9 mouse cellular contexts compared by ENCODE assay signal in the genomic region with DNA sequence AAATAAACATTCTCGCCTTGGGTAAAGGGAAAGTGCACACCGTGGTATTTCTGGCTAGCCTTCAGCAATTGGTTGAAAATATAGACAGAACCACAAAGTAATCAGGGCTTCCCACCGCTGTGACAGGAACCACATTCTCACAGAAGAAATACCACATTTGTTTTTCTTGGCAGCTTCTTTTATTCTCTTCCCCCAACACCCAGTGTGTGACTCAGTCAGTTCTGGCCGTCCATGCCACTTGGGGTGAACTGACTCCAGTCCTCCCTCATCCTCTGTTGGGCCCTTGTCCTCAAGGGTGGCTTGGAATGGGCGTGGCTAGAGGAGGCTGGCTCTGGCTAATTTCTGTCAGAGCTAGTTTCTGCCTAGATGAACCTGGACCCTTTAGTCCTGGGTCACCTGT. TPM values are rescaled to one million over a fixed set of nuclear protein-coding genes. Genes with fewer than 3 reads are reported as not detected.
DNase-seq lines count a peak whose midpoint lies in the region; ATAC-seq and TF ChIP-seq lines count a peak whose summit lies in the region.
"Had no signal": no experiment of that assay in that cellular context is flagged by ENCODE, and none has a peak within 500 bp of the region (broad histone marks: within the 10 kb centered on the region; RNA-seq: fewer than 3 reads in every experiment).

No protein-coding gene starts in this region.

- no peak for ATAC-seq in kidney, postnatal 0 days (replicated peaks; ENCODE audit: low FRiP score, low read depth)
- ATAC-seq in embryonic facial prominence, embryonic 15.5 days (ENCODE audit: insufficient number of reproducible peaks, low FRiP score, low TSS enrichment, low read depth) = peak; percentile 69; the same call in 1 of the 2 replicates
- peak; percentile 69 for ATAC-seq in stomach, embryonic 16.5 days (ENCODE audit: insufficient read depth, low FRiP score)
- ATAC-seq in forebrain, postnatal 0 days = no peak
- no peak for ATAC-seq in midbrain, embryonic 15.5 days (replicated peaks)
- ATAC-seq: forebrain, embryonic 15.5 days had no signal

- H3K36me3 ChIP-seq in kidney, postnatal 0 days (ENCODE audit: insufficient read depth, low read length) = no peaks in the 10 kb centered on the region
- no peaks in the 10 kb centered on the region for H3K36me3 ChIP-seq in embryonic facial prominence, embryonic 15.5 days
- no peaks in the 10 kb centered on the region for H3K36me3 ChIP-seq in stomach, embryonic 16.5 days (ENCODE audit: control insufficient read depth, insufficient read depth, low read length)
- no peaks in the 10 kb centered on the region for H3K36me3 ChIP-seq in forebrain, postnatal 0 days (ENCODE audit: insufficient read depth)
- H3K36me3 ChIP-seq in midbrain, embryonic 15.5 days (replicated peaks) = no peaks in the 10 kb centered on the region
- H3K36me3 ChIP-seq: forebrain, embryonic 15.5 days had no signal

- 45% methylated on average over 5 of the region's 5 CpGs for WGBS in kidney, postnatal 0 days
- 41% methylated on average over 5 of the region's 5 CpGs for WGBS in embryonic facial prominence, embryonic 15.5 days
- WGBS in stomach, embryonic 16.5 days = 39% methylated on average over 5 of the region's 5 CpGs
- 59% methylated on average over 5 of the region's 5 CpGs for WGBS in forebrain, postnatal 0 days
- 66% methylated on average over 5 of the region's 5 CpGs for WGBS in midbrain, embryonic 15.5 days

- no peaks in the 10 kb centered on the region for H3K4me1 ChIP-seq in kidney, postnatal 0 days (replicated peaks; ENCODE audit: insufficient read depth, low read length)
- H3K4me1 ChIP-seq in embryonic facial prominence, embryonic 15.5 days = 0 out of 2 replicates have a peak, but pooled peaks cover 4% of the 10 kb centered on the region
- H3K4me1 ChIP-seq in stomach, embryonic 16.5 days (ENCODE audit: control insufficient read depth, insufficient read depth, low read length) = peaks cover 5% of the 10 kb centered on the region
- no peaks in the 10 kb centered on the region for H3K4me1 ChIP-seq in forebrain, postnatal 0 days (ENCODE audit: insufficient read depth)
- no peaks in the 10 kb centered on the region for H3K4me1 ChIP-seq in midbrain, embryonic 15.5 days
- H3K4me1 ChIP-seq: forebrain, embryonic 15.5 days had no signal

- no peak overlapping the region for H3K9ac ChIP-seq in kidney, postnatal 0 days (ENCODE audit: low read depth, low read length)
- H3K9ac ChIP-seq in embryonic facial prominence, embryonic 15.5 days = no peak overlapping the region
- H3K9ac ChIP-seq in stomach, embryonic 16.5 days (ENCODE audit: low read length) = 0 out of 2 replicates have a peak overlapping the region, but pooled peaks have one; percentile 17
- no peak overlapping the region for H3K9ac ChIP-seq in forebrain, postnatal 0 days
- no peak overlapping the region for H3K9ac ChIP-seq in midbrain, embryonic 15.5 days
- H3K9ac ChIP-seq: forebrain, embryonic 15.5 days had no signal

- TF ChIP-seq CTCF in kidney, postnatal 0 days (IDR thresholded peaks at IDR 0.05; ENCODE audit: low read depth) = no peak
- no peak for TF ChIP-seq CTCF in forebrain, postnatal 0 days (IDR thresholded peaks at IDR 0.05; ENCODE audit: low read depth)

- H3K27me3 ChIP-seq in kidney, postnatal 0 days (ENCODE audit: insufficient read depth, low read length) = no peaks in the 10 kb centered on the region
- H3K27me3 ChIP-seq in embryonic facial prominence, embryonic 15.5 days = no peaks in the 10 kb centered on the region
- no peaks in the 10 kb centered on the region for H3K27me3 ChIP-seq in stomach, embryonic 16.5 days (ENCODE audit: control insufficient read depth, insufficient read depth, low read length)
- no peaks in the 10 kb centered on the region for H3K27me3 ChIP-seq in forebrain, postnatal 0 days (ENCODE audit: insufficient read depth, low read length)
- H3K27me3 ChIP-seq in midbrain, embryonic 15.5 days (replicated peaks) = no peaks in the 10 kb centered on the region
- H3K27me3 ChIP-seq: forebrain, embryonic 15.5 days had no signal

- H3K27ac ChIP-seq in kidney, postnatal 0 days = no peak overlapping the region
- no peak overlapping the region for H3K27ac ChIP-seq in embryonic facial prominence, embryonic 15.5 days (replicated peaks)
- H3K27ac ChIP-seq in stomach, embryonic 16.5 days (ENCODE audit: low read length) = no peak overlapping the region
- no peak overlapping the region for H3K27ac ChIP-seq in forebrain, postnatal 0 days (ENCODE audit: low read depth, low read length)
- no peak overlapping the region for H3K27ac ChIP-seq in midbrain, embryonic 15.5 days
- H3K27ac ChIP-seq: forebrain, embryonic 15.5 days had no signal

- H3K4me3 ChIP-seq in kidney, postnatal 0 days (replicated peaks; ENCODE audit: low read depth, low read length) = no peak overlapping the region
- no peak overlapping the region for H3K4me3 ChIP-seq in embryonic facial prominence, embryonic 15.5 days (replicated peaks)
- no peak overlapping the region for H3K4me3 ChIP-seq in stomach, embryonic 16.5 days (replicated peaks; ENCODE audit: low read length)
- no peak overlapping the region for H3K4me3 ChIP-seq in forebrain, postnatal 0 days (ENCODE audit: low read depth, low read length)
- no peak overlapping the region for H3K4me3 ChIP-seq in midbrain, embryonic 15.5 days
- H3K4me3 ChIP-seq: forebrain, embryonic 15.5 days had no signal

- peak; percentile 54 for DNase-seq in kidney, postnatal 0 days (ENCODE audit: low spot score)
- no peak for DNase-seq in kidney, adult 18-20 months
- DNase-seq in heart, postnatal 4 days = peak; percentile 12
- no peak for DNase-seq in embryo, embryonic 9.5 days (ENCODE audit: extremely low spot score)
- DNase-seq in forebrain, postnatal 0 days = no peak

- no peaks in the 10 kb centered on the region for H3K9me3 ChIP-seq in kidney, postnatal 0 days (replicated peaks; ENCODE audit: low read length)
- no peaks in the 10 kb centered on the region for H3K9me3 ChIP-seq in embryonic facial prominence, embryonic 15.5 days (replicated peaks)
- H3K9me3 ChIP-seq in stomach, embryonic 16.5 days (replicated peaks; ENCODE audit: control insufficient read depth, low read length) = no peaks in the 10 kb centered on the region
- H3K9me3 ChIP-seq in forebrain, postnatal 0 days (ENCODE audit: low read length) = no peaks in the 10 kb centered on the region
- no peaks in the 10 kb centered on the region for H3K9me3 ChIP-seq in midbrain, embryonic 15.5 days
- H3K9me3 ChIP-seq: forebrain, embryonic 15.5 days had no signal

- no peak overlapping the region for H3K4me2 ChIP-seq in kidney, postnatal 0 days (ENCODE audit: low read length)
- no peak overlapping the region for H3K4me2 ChIP-seq in embryonic facial prominence, embryonic 15.5 days (replicated peaks)
- no peak overlapping the region for H3K4me2 ChIP-seq in stomach, embryonic 16.5 days (ENCODE audit: low read depth, low read length)
- no peak overlapping the region for H3K4me2 ChIP-seq in forebrain, postnatal 0 days (ENCODE audit: low read depth)
- no peak overlapping the region for H3K4me2 ChIP-seq in midbrain, embryonic 15.5 days
- H3K4me2 ChIP-seq: forebrain, embryonic 15.5 days had no signal

RNA-seq across cellular contexts. Expression of a gene that starts 14.6 kb away (rescaled TPM):
- 17.2 and 18.1 TPM in 2 replicates for polyA plus RNA-seq in kidney, postnatal 0 days (2015; fragmentation: Nextera tagmentation; extraction: Ambion mirVana)
- 14.3 and 14.6 TPM in 2 replicates for polyA plus RNA-seq in embryonic facial prominence, embryonic 15.5 days (2015; fragmentation: Nextera tagmentation; extraction: Ambion mirVana)
- 10 to 100 TPM; 26.3 to 28.0 TPM for total RNA-seq in heart, postnatal 4 days (2021)
- 18.7 and 20.2 TPM in 2 replicates for polyA plus RNA-seq in stomach, embryonic 16.5 days (2015; fragmentation: Nextera tagmentation; extraction: Ambion mirVana)
- 73.8 and 86.0 TPM in 2 replicates for total RNA-seq in forebrain, postnatal 0 days (2014; rRNA removed)
- 45.1 and 47.0 TPM in 2 replicates for polyA plus RNA-seq in forebrain, postnatal 0 days (2015; fragmentation: Nextera tagmentation; extraction: Ambion mirVana)
- polyA plus RNA-seq in midbrain, embryonic 15.5 days (2015; fragmentation: Nextera tagmentation; extraction: Ambion mirVana) = 30.8 and 30.9 TPM in 2 replicates

RNA-seq across cellular contexts. Expression of a gene that starts 30.0 kb away (rescaled TPM):
- polyA plus RNA-seq in kidney, postnatal 0 days (2015; fragmentation: Nextera tagmentation; extraction: Ambion mirVana) = 2.3 and 2.8 TPM in 2 replicates
- polyA plus RNA-seq in embryonic facial prominence, embryonic 15.5 days (2015; fragmentation: Nextera tagmentation; extraction: Ambion mirVana) = 2.4 and 2.8 TPM in 2 replicates
- 1 to 10 TPM; 5.7 to 6.1 TPM for total RNA-seq in heart, postnatal 4 days (2021)
- polyA plus RNA-seq in stomach, embryonic 16.5 days (2015; fragmentation: Nextera tagmentation; extraction: Ambion mirVana) = 0.95 and 1.4 TPM in 2 replicates
- 19.2 and 22.4 TPM in 2 replicates for total RNA-seq in forebrain, postnatal 0 days (2014; rRNA removed)
- polyA plus RNA-seq in forebrain, postnatal 0 days (2015; fragmentation: Nextera tagmentation; extraction: Ambion mirVana) = 2.8 and 3.0 TPM in 2 replicates
- 2.8 and 4.3 TPM in 2 replicates for polyA plus RNA-seq in midbrain, embryonic 15.5 days (2015; fragmentation: Nextera tagmentation; extraction: Ambion mirVana)

RNA-seq across cellular contexts. Expression of a gene that starts 34.1 kb away (rescaled TPM):
- polyA plus RNA-seq in kidney, postnatal 0 days (2015; fragmentation: Nextera tagmentation; extraction: Ambion mirVana) = 792 and 845 TPM in 2 replicates
- polyA plus RNA-seq in embryonic facial prominence, embryonic 15.5 days (2015; fragmentation: Nextera tagmentation; extraction: Ambion mirVana) = 466 and 641 TPM in 2 replicates
- total RNA-seq in heart, postnatal 4 days (2021) = 10 to 100 TPM; 41.7 to 42.7 TPM
- polyA plus RNA-seq in stomach, embryonic 16.5 days (2015; fragmentation: Nextera tagmentation; extraction: Ambion mirVana) = 421 and 444 TPM in 2 replicates
- 15.0 and 44.3 TPM in 2 replicates for total RNA-seq in forebrain, postnatal 0 days (2014; rRNA removed)
- 292 and 386 TPM in 2 replicates for polyA plus RNA-seq in forebrain, postnatal 0 days (2015; fragmentation: Nextera tagmentation; extraction: Ambion mirVana)
- 154 and 180 TPM in 2 replicates for polyA plus RNA-seq in midbrain, embryonic 15.5 days (2015; fragmentation: Nextera tagmentation; extraction: Ambion mirVana)

Comparison
In these comparisons a context has a peak if more than half of its experiments do, and no peak if none do; other contexts are left out.
1. DNase-seq: peak in kidney, postnatal 0 days (single experiment) and heart, postnatal 4 days (single experiment); none in kidney, adult 18-20 months (single experiment), embryo, embryonic 9.5 days (single experiment) and forebrain, postnatal 0 days (single experiment).
2. ATAC-seq: peak in embryonic facial prominence, embryonic 15.5 days (single experiment) and stomach, embryonic 16.5 days (single experiment); none in kidney, postnatal 0 days (single experiment), forebrain, postnatal 0 days (single experiment) and midbrain, embryonic 15.5 days (single experiment).